Comparison of ENCODE assay signal across 1 mouse cellular context in genomic region chr11:109859939-109860469, GRCm38 (mm10).
A peak's percentile ranks its signal among the peaks of the same experiment; 100 is the strongest.
TF ChIP-seq lines count a peak whose summit lies in the region.

No protein-coding gene starts in this region.

TF ChIP-seq in CH12.LX, 34 proteins besides CTCF, POLR2A, EP300 and RAD21 (continued from another document):
- TF ChIP-seq JUN (IDR thresholded peaks at IDR 0.05; ENCODE audit: insufficient read depth, low read depth, low read length) (peak; percentile 68), ZC3H11A (IDR thresholded peaks at IDR 0.05; ENCODE audit: low read depth, low read length) (no peak), ZNF384 (IDR thresholded peaks at IDR 0.05; ENCODE audit: low read depth, low read length) (no peak), HCFC1 (IDR thresholded peaks at IDR 0.05; ENCODE audit: low read depth, low read length) (peak; percentile 62; the same call in 1 of the 2 replicates), MEF2A (IDR thresholded peaks at IDR 0.05; ENCODE audit: borderline replicate concordance, low read depth, low read length) (no peak), ETS1 (conservative IDR thresholded peaks at IDR 0.05; ENCODE audit: low read depth, low read length) (peak; percentile 86; the same call in 1 of the 2 replicates)
